Mouse (Mus musculus): ENCODE results near the gene Cnfn. TPM values are rescaled to one million over a fixed set of nuclear protein-coding genes. Genes with fewer than 3 reads are reported as not detected.
"Not testable (repeated sequence)": the region's sequence is repeated elsewhere in the genome, so short reads cannot be mapped to it uniquely, and the experiment has no call there.

The Cnfn gene
- total and polyA plus RNA-seq, 2 experiments, result not detected

DNA sequence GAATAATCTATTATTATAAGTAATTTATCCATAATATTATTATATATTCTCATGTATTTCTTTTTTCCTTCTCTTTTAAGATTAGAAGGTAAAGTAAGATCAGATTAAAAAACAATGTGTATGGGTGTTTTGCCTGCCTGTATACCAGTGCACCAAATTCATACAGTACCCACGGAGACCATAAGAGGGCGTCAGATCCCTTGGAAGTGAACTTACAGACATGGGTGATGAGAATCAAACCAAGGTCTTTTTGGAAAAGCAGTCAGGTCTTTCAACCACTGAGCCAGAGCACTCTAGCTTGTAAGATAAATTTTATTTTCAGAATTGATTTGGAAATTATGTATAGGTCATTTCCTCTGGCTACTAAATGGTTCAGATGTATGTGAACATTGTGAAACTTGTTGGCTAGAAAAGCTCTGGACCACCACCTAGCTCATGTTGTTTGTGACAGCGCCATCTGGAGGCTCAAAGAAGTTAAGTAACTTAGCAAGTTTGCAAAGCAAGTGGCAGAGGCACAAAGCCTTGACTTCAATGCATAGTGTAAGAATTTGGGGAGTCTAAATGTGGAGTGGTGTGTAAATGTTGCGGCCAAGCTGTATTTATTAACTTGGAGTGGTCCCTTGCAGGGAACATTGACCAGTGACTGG is 39.7 kb upstream of the Cnfn start:
- 67% methylated on average over 4 of the region's 4 CpGs for WGBS
- H3K4me3 ChIP-seq (ENCODE audit: insufficient read depth, low read depth, low read length), result no peak overlapping the region

GRCm38 (mm10) chr7:25406468-25406867 is 36.9 kb upstream of the Cnfn start:
- no peak for TF ChIP-seq CTCF (IDR thresholded peaks at IDR 0.05; ENCODE audit: low read depth, low read length)
- WGBS, result 48% methylated on average over 7 of the region's 7 CpGs

More for the DNA sequence above, 39.7 kb upstream of the Cnfn start:
- H3K27ac ChIP-seq (replicated peaks; ENCODE audit: insufficient read depth, low read depth, low read length), result no peak overlapping the region
- no peaks in the 10 kb centered on the region for H3K36me3 ChIP-seq (ENCODE audit: control insufficient read depth, insufficient read depth, low read length)
- TF ChIP-seq POLR2A (IDR thresholded peaks at IDR 0.05; ENCODE audit: extremely low read depth, insufficient read depth, low read length) (no peak), CTCF (IDR thresholded peaks at IDR 0.05; ENCODE audit: low read depth, low read length) (peak; percentile 22; the same call in 1 of the 2 replicates)
- peaks cover 8% of the 10 kb centered on the region for H3K4me1 ChIP-seq (ENCODE audit: control insufficient read depth, insufficient read depth, low read length)
- no peak for DNase-seq (ENCODE audit: extremely low read depth, low read depth, low spot score)
- no peak overlapping the region for H3K9ac ChIP-seq (ENCODE audit: low read depth, low read length)
- H3K27me3 ChIP-seq (ENCODE audit: control insufficient read depth, insufficient read depth, low read length), result no peaks in the 10 kb centered on the region
- no peaks in the 10 kb centered on the region; the same call in 1 of the 2 replicates for H3K79me2 ChIP-seq (ENCODE audit: control insufficient read depth, insufficient read depth, low read length)

GRCm38 (mm10) chr7:25402671-25403101 is 33.2 kb upstream of the Cnfn start:
- no peaks in the 10 kb centered on the region for H3K27me3 ChIP-seq (ENCODE audit: control insufficient read depth, insufficient read depth, low read length)
- no peaks in the 10 kb centered on the region; the same call in 1 of the 2 replicates for H3K79me2 ChIP-seq (ENCODE audit: control insufficient read depth, insufficient read depth, low read length)
- TF ChIP-seq POLR2A (IDR thresholded peaks at IDR 0.05; ENCODE audit: extremely low read depth, insufficient read depth, low read length) (no peak), CTCF (IDR thresholded peaks at IDR 0.05; ENCODE audit: low read depth, low read length) (peak; percentile 92)
- H3K4me1 ChIP-seq (ENCODE audit: control insufficient read depth, insufficient read depth, low read length), result peaks cover 2% of the 10 kb centered on the region; the same call in 1 of the 2 replicates
- no peak overlapping the region for H3K27ac ChIP-seq (replicated peaks; ENCODE audit: insufficient read depth, low read depth, low read length)
- H3K4me3 ChIP-seq (ENCODE audit: insufficient read depth, low read depth, low read length), result no peak overlapping the region
- H3K36me3 ChIP-seq (ENCODE audit: control insufficient read depth, insufficient read depth, low read length), result no peaks in the 10 kb centered on the region
- DNase-seq (ENCODE audit: extremely low read depth, low read depth, low spot score), result peak; percentile 76
- H3K9ac ChIP-seq (ENCODE audit: low read depth, low read length), result no peak overlapping the region
- 0% methylated on average over 2 of the region's 2 CpGs for WGBS

More at GRCm38 (mm10) chr7:25406468-25406867, 36.9 kb upstream of the Cnfn start:
- peaks cover 9% of the 10 kb centered on the region for H3K4me1 ChIP-seq (ENCODE audit: control insufficient read depth, insufficient read depth, low read length)
- H3K79me2 ChIP-seq (ENCODE audit: control insufficient read depth, insufficient read depth, low read length), result no peaks in the 10 kb centered on the region
- H3K4me3 ChIP-seq (ENCODE audit: insufficient read depth, low read depth, low read length), result no peak overlapping the region
- no peaks in the 10 kb centered on the region for H3K36me3 ChIP-seq (ENCODE audit: control insufficient read depth, insufficient read depth, low read length)
- DNase-seq (ENCODE audit: extremely low read depth, low read depth, low spot score), result no peak
- H3K9ac ChIP-seq (ENCODE audit: low read depth, low read length), result no peak overlapping the region
- no peak overlapping the region for H3K27ac ChIP-seq (replicated peaks; ENCODE audit: insufficient read depth, low read depth, low read length)
- no peaks in the 10 kb centered on the region for H3K27me3 ChIP-seq (ENCODE audit: control insufficient read depth, insufficient read depth, low read length)

DNA sequence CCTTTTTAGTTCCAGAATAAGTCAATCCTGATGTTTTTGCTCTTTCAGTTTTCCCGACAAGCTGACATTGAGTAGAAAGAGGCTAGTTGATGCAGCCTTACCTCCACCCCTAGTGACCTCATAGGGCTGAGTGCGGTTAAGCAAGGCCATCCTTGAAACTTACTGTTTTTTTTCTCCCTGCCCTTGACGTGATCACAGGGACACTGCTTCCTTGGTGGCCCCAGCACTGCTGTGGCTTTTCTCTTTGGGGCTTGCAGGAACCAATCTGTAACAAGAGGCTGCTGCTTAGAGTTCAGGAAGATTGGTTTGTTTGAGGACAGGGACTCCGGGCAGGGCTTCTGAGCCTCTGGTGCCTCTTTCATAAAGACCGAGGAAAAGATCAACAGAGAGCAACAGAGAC is 32.5 kb upstream of the Cnfn start:
- Histone ChIP-seq H3K27ac (replicated peaks; ENCODE audit: insufficient read depth, low read depth, low read length) (no peak overlapping the region), H3K9ac (ENCODE audit: low read depth, low read length) (no peak overlapping the region), H3K27me3 (ENCODE audit: control insufficient read depth, insufficient read depth, low read length) (no peaks in the 10 kb centered on the region), H3K79me2 (ENCODE audit: control insufficient read depth, insufficient read depth, low read length) (no peaks in the 10 kb centered on the region; the same call in 1 of the 2 replicates), H3K36me3 (ENCODE audit: control insufficient read depth, insufficient read depth, low read length) (no peaks in the 10 kb centered on the region), H3K4me3 (ENCODE audit: insufficient read depth, low read depth, low read length) (no peak overlapping the region), H3K4me1 (ENCODE audit: control insufficient read depth, insufficient read depth, low read length) (peaks cover 2% of the 10 kb centered on the region; the same call in 1 of the 2 replicates)
- 74% methylated on average over 5 of the region's 5 CpGs for WGBS
- DNase-seq (ENCODE audit: extremely low read depth, low read depth, low spot score), result no peak
- TF ChIP-seq CTCF (IDR thresholded peaks at IDR 0.05; ENCODE audit: low read depth, low read length), result no peak
- TF ChIP-seq POLR2A (IDR thresholded peaks at IDR 0.05; ENCODE audit: extremely low read depth, insufficient read depth, low read length), result no peak

GRCm38 (mm10) chr7:25401551-25401950 is 32.0 kb upstream of the Cnfn start:
- WGBS, result 58% methylated on average over 2 of the region's 2 CpGs
- H3K4me3 ChIP-seq (ENCODE audit: insufficient read depth, low read depth, low read length), result no peak overlapping the region
- TF ChIP-seq POLR2A (IDR thresholded peaks at IDR 0.05; ENCODE audit: extremely low read depth, insufficient read depth, low read length) (no peak), CTCF (IDR thresholded peaks at IDR 0.05; ENCODE audit: low read depth, low read length) (no peak)

DNA sequence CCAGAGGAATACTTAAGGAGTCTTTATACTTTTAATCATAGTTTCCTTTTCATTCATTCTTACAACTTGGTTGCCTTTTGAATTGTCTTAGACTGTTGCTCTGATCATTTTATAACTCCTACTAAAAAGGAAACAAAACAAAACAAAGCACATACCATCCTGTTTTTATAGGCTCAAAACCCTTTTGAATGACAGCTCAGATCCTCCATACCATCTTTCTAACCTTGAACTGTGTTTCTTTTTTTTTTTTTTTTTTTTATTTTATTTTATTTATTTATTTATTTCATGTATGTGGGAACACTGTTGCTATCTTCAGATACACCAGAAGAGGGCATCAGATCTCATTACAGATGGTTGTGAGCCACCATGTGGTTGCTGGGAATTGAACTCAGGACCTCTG is 29.5 kb upstream of the Cnfn start:
- H3K27me3 ChIP-seq (ENCODE audit: control insufficient read depth, insufficient read depth, low read length); H3K27ac ChIP-seq (replicated peaks; ENCODE audit: insufficient read depth, low read depth, low read length); H3K79me2 ChIP-seq (ENCODE audit: control insufficient read depth, insufficient read depth, low read length); H3K36me3 ChIP-seq (ENCODE audit: control insufficient read depth, insufficient read depth, low read length); H3K9ac ChIP-seq (ENCODE audit: low read depth, low read length); DNase-seq (ENCODE audit: extremely low read depth, low read depth, low spot score); H3K4me3 ChIP-seq (ENCODE audit: insufficient read depth, low read depth, low read length): not testable (repeated sequence)
- peaks cover 12% of the 10 kb centered on the region for H3K4me1 ChIP-seq (ENCODE audit: control insufficient read depth, insufficient read depth, low read length)

More at GRCm38 (mm10) chr7:25401551-25401950, 32.0 kb upstream of the Cnfn start:
- Histone ChIP-seq H3K27me3 (ENCODE audit: control insufficient read depth, insufficient read depth, low read length) (no peaks in the 10 kb centered on the region), H3K36me3 (ENCODE audit: control insufficient read depth, insufficient read depth, low read length) (no peaks in the 10 kb centered on the region), H3K27ac (replicated peaks; ENCODE audit: insufficient read depth, low read depth, low read length) (no peak overlapping the region), H3K9ac (ENCODE audit: low read depth, low read length) (no peak overlapping the region), H3K79me2 (ENCODE audit: control insufficient read depth, insufficient read depth, low read length) (peaks cover 3% of the 10 kb centered on the region; the same call in 1 of the 2 replicates), H3K4me1 (ENCODE audit: control insufficient read depth, insufficient read depth, low read length) (peaks cover 5% of the 10 kb centered on the region; the same call in 1 of the 2 replicates)
- DNase-seq (ENCODE audit: extremely low read depth, low read depth, low spot score), result no peak
